Mouse (Mus musculus) testis, adult 2 months (tissue): ENCODE results near the gene Szt2. TPM values are rescaled to one million over a fixed set of nuclear protein-coding genes. Genes with fewer than 3 reads are reported as not detected.
A peak's percentile ranks its signal among the peaks of the same experiment; 100 is the strongest.

Experiments used
- H3K27ac ChIP-seq: fragments of 200-500 bp; 2 replicates; pipeline ENCODE4 v1.5.1; 2012; ENCODE audit warnings: low read depth, low read length; ENCODE audit not compliant: control insufficient read depth, insufficient read depth
- H3K27me3 ChIP-seq: fragments of 200-500 bp; 2 replicates; pipeline ENCODE4 v1.6.1; 2012; ENCODE audit warnings: mild to moderate bottlenecking, low read length, moderate library complexity; ENCODE audit not compliant: control insufficient read depth, insufficient read depth
- H3K36me3 ChIP-seq: fragments of 200-500 bp; 2 replicates; pipeline ENCODE4 v1.6.1; 2012; ENCODE audit warnings: mild to moderate bottlenecking, low read length; ENCODE audit not compliant: control insufficient read depth, insufficient read depth
- H3K4me1 ChIP-seq: fragments of 200-500 bp; 2 replicates; pipeline ENCODE4 v1.6.1; 2012; ENCODE audit warnings: low read length; ENCODE audit not compliant: control insufficient read depth, insufficient read depth
- H3K4me3 ChIP-seq: fragments of 200-500 bp; 2 replicates; pipeline ENCODE4 v1.5.1; 2012; ENCODE audit warnings: low read depth, mild to moderate bottlenecking, low read length, moderate library complexity, mixed read lengths; ENCODE audit not compliant: control insufficient read depth
- CTCF ChIP-seq: fragments of 200-500 bp; IDR thresholded peaks from 2 replicates; pipeline ENCODE4 v1.5.1; 2012; ENCODE audit warnings: low read depth, mild to moderate bottlenecking, inconsistent platforms, low read length, moderate library complexity; ENCODE audit not compliant: control insufficient read depth, insufficient read depth, insufficient replicate concordance
- POLR2A ChIP-seq: fragments of 200-500 bp; IDR thresholded peaks from 2 replicates; pipeline ENCODE4 v1.6.1; 2012; ENCODE audit warnings: low read depth, mild to moderate bottlenecking, inconsistent platforms, low read length, moderate library complexity; ENCODE audit not compliant: control insufficient read depth
- polyA plus RNA-seq: library from polyadenylated mRNA; depleted of rRNA; stranded (reverse); fragments of >200 nt; gene quantifications from 2 replicates; pipeline ENCODE4 v1.2.3, GENCODE M21; 2012; rRNA removed

Szt2 gene
- 12.2 and 14.2 TPM in 2 replicates for polyA plus RNA-seq

GRCm38 (mm10) chr4:118409142-118409900 is at the start of gene Szt2, which contains the start of gene Med8:
Gene Szt2, minus strand, starts transcription at chr4:118409273.
Gene Med8, plus strand, starts transcription at chr4:118409337.
- Histone ChIP-seq H3K27me3 (no peaks in the 10 kb centered on the region), H3K4me3 (peak within 1 kb of the TSS; percentile 99), H3K27ac (peak within 1 kb of the TSS; percentile 88), H3K4me1 (peaks cover 7% of the 10 kb centered on the region), H3K36me3 (peaks cover 4% of the 10 kb centered on the region)
- TF ChIP-seq POLR2A (peak; percentile 83), CTCF (no peak)

GRCm38 (mm10) chr4:118457345-118457975 is 48.4 kb upstream of the Szt2 start, which contains the start of gene Mpl:
Gene Mpl, minus strand, starts transcription at chr4:118457513.
- Histone ChIP-seq H3K4me3 (no peak within 1 kb of the TSS), H3K27me3 (no peaks in the 10 kb centered on the region), H3K4me1 (no peaks in the 10 kb centered on the region), H3K27ac (no peak within 1 kb of the TSS), H3K36me3 (no peaks in the 10 kb centered on the region)
- TF ChIP-seq CTCF = no peak
- no peak for TF ChIP-seq POLR2A

DNA sequence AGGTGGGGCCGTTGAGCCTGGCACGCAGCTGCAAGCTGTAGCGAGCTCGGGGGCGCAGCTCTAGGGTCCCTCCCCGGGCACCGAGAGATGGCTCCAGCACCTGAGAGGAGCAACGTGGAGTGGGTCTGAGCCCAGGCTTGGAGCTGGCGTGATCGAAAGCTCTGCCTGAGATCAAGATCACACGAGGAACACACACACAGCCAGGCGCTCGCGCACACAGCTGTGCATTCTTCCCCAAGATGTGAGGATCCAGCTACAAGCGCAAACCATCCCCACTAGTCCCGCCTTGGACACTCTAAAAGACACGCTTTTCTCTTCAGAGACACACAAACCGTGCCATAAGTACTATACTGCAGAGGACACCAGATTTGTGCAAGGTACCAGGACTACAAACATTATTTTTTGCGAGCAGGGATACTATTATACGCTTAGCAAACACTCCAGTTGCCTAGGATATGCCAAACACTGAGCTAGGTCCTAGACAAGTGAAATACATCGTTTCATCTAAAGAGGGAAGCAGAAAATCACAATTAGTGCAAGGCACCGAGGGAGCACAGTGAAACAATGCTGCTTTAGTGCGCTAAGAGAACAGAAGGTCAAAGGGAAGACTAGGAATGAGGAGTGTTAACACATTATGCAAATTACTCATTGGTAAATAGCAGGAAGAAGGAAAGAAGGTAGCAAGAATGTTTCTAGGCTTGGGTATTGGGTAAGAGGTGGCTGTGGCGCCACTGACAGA is 37.5 kb upstream of the Szt2 start:
- TF ChIP-seq POLR2A = no peak
- TF ChIP-seq CTCF = no peak
- H3K36me3 ChIP-seq = no peaks in the 10 kb centered on the region
- no peak overlapping the region for H3K27ac ChIP-seq
- H3K4me3 ChIP-seq = peak overlapping the region; percentile 54
- no peaks in the 10 kb centered on the region for H3K27me3 ChIP-seq
- peaks cover 8% of the 10 kb centered on the region for H3K4me1 ChIP-seq

- Histone ChIP-seq H3K36me3 (no peaks in the 10 kb centered on the region), H3K27ac (no peak overlapping the region)
- TF ChIP-seq POLR2A (no peak), CTCF (no peak)
These were observed 36.8 kb upstream of the Szt2 start for GRCm38 (mm10) chr4:118445781-118446414.

DNA sequence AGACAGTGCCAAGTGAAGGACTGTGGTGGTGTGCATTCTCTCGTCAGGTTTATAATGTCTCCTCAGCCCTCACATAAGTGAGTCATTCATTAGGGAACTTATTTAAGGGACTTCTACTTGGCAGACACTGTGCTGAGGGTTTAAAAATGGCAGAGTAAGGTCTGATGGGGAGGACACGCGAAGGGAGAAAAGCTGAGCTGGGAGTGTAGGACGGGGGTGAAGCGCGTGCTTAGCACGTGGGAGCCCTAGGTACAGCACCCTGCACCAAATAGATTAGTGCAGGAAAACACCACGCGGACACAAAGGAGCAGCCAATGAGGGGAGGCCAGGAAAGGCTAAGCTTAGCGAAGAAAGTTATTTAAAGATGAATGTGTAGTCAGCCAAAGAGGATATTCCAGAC is 36.0 kb upstream of the Szt2 start:
- no peaks in the 10 kb centered on the region for H3K27me3 ChIP-seq
- no peaks in the 10 kb centered on the region for H3K36me3 ChIP-seq
- peaks cover 8% of the 10 kb centered on the region for H3K4me1 ChIP-seq
- H3K4me3 ChIP-seq = no peak overlapping the region
- TF ChIP-seq CTCF (no peak), POLR2A (no peak)
- H3K27ac ChIP-seq = no peak overlapping the region

More at GRCm38 (mm10) chr4:118445781-118446414, 36.8 kb upstream of the Szt2 start:
- peak overlapping the region; percentile 54 for H3K4me3 ChIP-seq
- H3K27me3 ChIP-seq = no peaks in the 10 kb centered on the region
- H3K4me1 ChIP-seq = peaks cover 8% of the 10 kb centered on the region

- peak overlapping the region; percentile 88 for H3K4me3 ChIP-seq
- H3K4me1 ChIP-seq = peaks cover 8% of the 10 kb centered on the region
- no peaks in the 10 kb centered on the region for H3K27me3 ChIP-seq
- TF ChIP-seq POLR2A (no peak), CTCF (no peak)
- no peaks in the 10 kb centered on the region; the same call in none of the 2 replicates for H3K36me3 ChIP-seq
- H3K27ac ChIP-seq = peak overlapping the region; percentile 96
These were observed 28.8 kb upstream of the Szt2 start for GRCm38 (mm10) chr4:118437829-118438253.

DNA sequence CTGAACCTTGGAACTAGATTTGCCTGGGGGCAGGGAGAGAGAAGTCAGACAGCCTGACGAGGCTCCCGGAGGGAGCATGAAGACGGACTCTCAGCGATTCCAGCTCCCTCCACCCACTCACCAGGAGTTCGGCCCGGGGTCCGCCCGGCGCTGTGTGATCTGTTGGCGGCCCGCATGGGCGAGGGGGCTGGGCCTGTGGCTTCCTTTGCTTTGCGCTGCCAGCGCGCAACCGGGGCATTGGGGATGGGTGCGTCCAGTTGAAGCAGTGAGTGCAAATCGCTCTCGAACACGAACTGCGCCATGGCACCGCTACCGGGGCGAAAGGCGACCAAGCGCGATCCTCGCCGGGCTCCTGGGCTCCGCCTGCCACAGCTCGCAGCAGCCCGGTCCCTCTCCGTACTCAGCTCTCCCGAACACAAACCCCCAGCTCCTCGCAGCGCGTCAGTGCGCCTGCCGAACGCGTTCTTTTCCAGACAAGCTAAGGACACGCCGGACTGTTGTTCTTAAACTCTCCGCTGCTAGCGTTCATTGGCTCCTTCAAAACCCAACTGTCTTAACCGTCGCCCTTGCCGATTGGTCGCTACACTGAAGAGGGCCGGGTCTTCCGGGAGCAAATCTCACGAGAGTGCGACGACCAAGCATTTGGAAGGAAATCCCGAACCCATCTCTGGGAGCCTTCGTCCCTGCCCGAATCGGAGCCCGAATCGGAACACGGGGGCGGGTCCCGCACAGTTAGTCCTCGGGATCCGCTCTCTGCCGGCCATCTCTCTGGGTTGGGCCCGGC is 27.9 kb upstream of the Szt2 start, which contains the start of gene Cdc20:
Gene Cdc20, minus strand, starts transcription at position 533 of the 784 bp plus-strand sequence.
- peak within 1 kb of the TSS; percentile 96 for H3K27ac ChIP-seq
- H3K4me1 ChIP-seq = peaks cover 8% of the 10 kb centered on the region
- peak within 1 kb of the TSS; percentile 88 for H3K4me3 ChIP-seq
- TF ChIP-seq CTCF (no peak), POLR2A (peak; percentile 97)
- H3K27me3 ChIP-seq = no peaks in the 10 kb centered on the region
- no peaks in the 10 kb centered on the region; the same call in none of the 2 replicates for H3K36me3 ChIP-seq
